Mouse (Mus musculus) myocyte (in vitro differentiated cells): ENCODE results near the gene Il13ra1.

Experiments
- CEBPB ChIP-seq: IDR thresholded peaks from 2 replicates; pipeline ENCODE4 v1.6.1; 2011; ENCODE audit warnings: mild to moderate bottlenecking, moderate library complexity; ENCODE audit not compliant: poor library complexity, insufficient read depth, severe bottlenecking
- E2F4 ChIP-seq: IDR thresholded peaks from one replicate; pipeline ENCODE4 v1.6.1; 2011; ENCODE audit warnings: mild to moderate bottlenecking, control low read depth, moderate library complexity; ENCODE audit not compliant: insufficient read depth
- MAX ChIP-seq: IDR thresholded peaks from one replicate; pipeline ENCODE4 v1.6.1; 2011; ENCODE audit warnings: low read depth, mild to moderate bottlenecking, control low read depth
- MYOD1 ChIP-seq, 3 experiments: IDR thresholded peaks; one replicate each; pipeline ENCODE4 v1.6.1; 2011; ENCODE audit warnings: control low read depth in 2 of 3, low read depth in 2 of 3, mild to moderate bottlenecking in 2 of 3, moderate library complexity in 1 of 3; ENCODE audit not compliant: insufficient read length in 2 of 3, control insufficient read depth in 1 of 3
- MYOG ChIP-seq, 3 experiments: IDR thresholded peaks; one replicate each; pipeline ENCODE4 v1.6.1; 2011; ENCODE audit warnings: control low read depth in 2 of 3, low read depth in 2 of 3, mild to moderate bottlenecking in 2 of 3; ENCODE audit not compliant: insufficient read length in 2 of 3, control insufficient read depth in 1 of 3, insufficient read depth in 1 of 3
- POLR2A ChIP-seq: IDR thresholded peaks from one replicate; pipeline ENCODE4 v1.6.1; 2011; ENCODE audit warnings: low read depth, mild to moderate bottlenecking, control low read depth, moderate library complexity; ENCODE audit not compliant: insufficient read length
- POLR2AphosphoS2 ChIP-seq: IDR thresholded peaks from one replicate; pipeline ENCODE4 v1.6.1; 2011; ENCODE audit warnings: low read depth, control low read depth; ENCODE audit not compliant: insufficient read length
- TCF12 ChIP-seq: IDR thresholded peaks from one replicate; pipeline ENCODE4 v1.6.1; 2011; ENCODE audit warnings: mild to moderate bottlenecking, control low read depth; ENCODE audit not compliant: poor library complexity, insufficient read depth, severe bottlenecking
- TCF3 ChIP-seq: IDR thresholded peaks from one replicate; pipeline ENCODE4 v1.6.1; 2011; ENCODE audit warnings: low read depth, control low read depth; ENCODE audit not compliant: insufficient read length
- USF1 ChIP-seq: IDR thresholded peaks from one replicate; pipeline ENCODE4 v1.6.1; 2011; ENCODE audit warnings: low read depth, mild to moderate bottlenecking, control low read depth, moderate library complexity

DNA sequence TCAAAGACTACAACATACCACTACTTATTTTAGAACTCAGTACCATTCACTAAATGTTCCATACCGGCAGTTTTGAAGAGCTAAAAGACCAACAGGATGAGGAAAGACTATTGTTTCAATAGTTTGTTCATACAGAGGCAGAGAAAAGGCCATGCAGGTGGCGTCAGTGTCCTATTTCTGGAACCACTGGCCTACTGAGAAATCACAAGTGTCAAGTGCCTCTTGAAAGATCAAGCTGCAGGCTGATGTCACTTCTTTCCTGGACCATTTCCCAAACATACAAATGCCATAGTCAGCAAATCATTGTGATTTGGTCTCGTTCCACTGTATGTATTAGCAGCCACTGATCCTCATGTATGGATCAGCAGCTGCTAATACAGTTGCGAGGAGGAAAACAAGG is 34.8 kb downstream of the Il13ra1 start:
- TF ChIP-seq POLR2AphosphoS2 (no peak), MYOD1 (IDR thresholded peaks at IDR 0.05; ENCODE audit: control insufficient read depth in 1 of 3, insufficient read length in 2 of 3, low read depth in 2 of 3) (no peak), POLR2A (no peak), E2F4 (no peak), TCF12 (no peak), MAX (no peak), CEBPB (no peak), MYOG (IDR thresholded peaks at IDR 0.05; ENCODE audit: control insufficient read depth in 1 of 3, insufficient read depth in 1 of 3, insufficient read length in 2 of 3, low read depth in 2 of 3) (no peak), TCF3 (no peak), USF1 (no peak)
